Comparison of ENCODE assay signal across 21 mouse cellular contexts in the genomic region with DNA sequence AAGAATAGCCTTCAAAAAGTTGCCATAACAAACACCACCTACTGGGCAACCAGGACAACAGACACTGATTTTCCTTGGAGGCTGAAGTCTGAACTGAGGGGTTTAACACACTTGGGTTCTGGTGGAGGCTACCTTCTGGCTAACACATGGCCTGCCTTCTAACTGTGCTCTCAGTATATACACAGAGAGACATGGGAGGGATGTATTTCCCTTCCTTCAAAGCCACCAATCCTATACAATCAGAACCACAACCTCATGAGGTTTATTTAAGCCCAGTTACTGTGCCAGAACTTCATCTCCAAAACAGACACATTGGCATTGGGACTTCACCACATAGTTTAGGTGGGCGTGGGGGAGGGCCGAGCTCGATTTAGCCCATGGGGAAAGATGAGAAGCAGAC. TPM values are rescaled to one million over a fixed set of nuclear protein-coding genes. Genes with fewer than 3 reads are reported as not detected.
DNase-seq lines count a peak whose midpoint lies in the region; ATAC-seq and TF ChIP-seq lines count a peak whose summit lies in the region.
"Had no signal": no experiment of that assay in that cellular context is flagged by ENCODE, and none has a peak within 500 bp of the region (broad histone marks: within the 10 kb centered on the region; RNA-seq: fewer than 3 reads in every experiment).

No protein-coding gene starts in this region.

- no peaks in the 10 kb centered on the region; the same call in 1 of the 2 replicates for H3K4me1 ChIP-seq in heart, adult 2 months (ENCODE audit: control insufficient read depth, insufficient read depth, low read length)
- 0 out of 2 replicates have a peak, but pooled peaks cover 4% of the 10 kb centered on the region for H3K4me1 ChIP-seq in heart, embryonic 11.5 days (ENCODE audit: control insufficient read depth, insufficient read depth, low read length)
- no peaks in the 10 kb centered on the region for H3K4me1 ChIP-seq in embryonic facial prominence, embryonic 14.5 days (ENCODE audit: control insufficient read depth, insufficient read depth, low read length)
- H3K4me1 ChIP-seq in hindbrain, embryonic 16.5 days (ENCODE audit: control insufficient read depth, insufficient read depth, low read depth, low read length), result no peaks in the 10 kb centered on the region
- no peaks in the 10 kb centered on the region for H3K4me1 ChIP-seq in hindbrain, embryonic 10.5 days (replicated peaks)
- H3K4me1 ChIP-seq: forebrain, embryonic 13.5 days; hindbrain, embryonic 12.5 days had no signal

- H3K4me2 ChIP-seq in heart, embryonic 11.5 days, result no peak overlapping the region
- H3K4me2 ChIP-seq in embryonic facial prominence, embryonic 14.5 days (ENCODE audit: low read depth, low read length), result no peak overlapping the region
- no peak overlapping the region for H3K4me2 ChIP-seq in hindbrain, embryonic 16.5 days (ENCODE audit: low read length)
- H3K4me2 ChIP-seq: forebrain, embryonic 13.5 days; heart, embryonic 13.5 days; hindbrain, embryonic 12.5 days had no signal

- no peaks in the 10 kb centered on the region for H3K27me3 ChIP-seq in heart, adult 2 months (ENCODE audit: control insufficient read depth, insufficient read depth, low read length)
- no peaks in the 10 kb centered on the region for H3K27me3 ChIP-seq in heart, embryonic 11.5 days (ENCODE audit: control insufficient read depth, insufficient read depth, low read length)
- no peaks in the 10 kb centered on the region for H3K27me3 ChIP-seq in embryonic facial prominence, embryonic 14.5 days (replicated peaks; ENCODE audit: control insufficient read depth, insufficient read depth, low read length)
- no peaks in the 10 kb centered on the region for H3K27me3 ChIP-seq in hindbrain, embryonic 16.5 days (replicated peaks; ENCODE audit: control insufficient read depth, insufficient read depth, low read length)
- no peaks in the 10 kb centered on the region for H3K27me3 ChIP-seq in hindbrain, embryonic 10.5 days (ENCODE audit: insufficient read depth, poor library complexity, severe bottlenecking)
- H3K27me3 ChIP-seq: forebrain, embryonic 13.5 days; heart, embryonic 13.5 days; hindbrain, embryonic 12.5 days; Patski had no signal

- WGBS in heart, adult 2 months, result 68% methylated on average over 3 of the region's 3 CpGs
- WGBS in heart, embryonic 11.5 days (ENCODE audit: insufficient replicate concordance), result 84% methylated on average over 3 of the region's 3 CpGs
- WGBS in embryonic facial prominence, embryonic 14.5 days, result 58% methylated on average over 3 of the region's 3 CpGs
- WGBS in hindbrain, embryonic 16.5 days, result 85% methylated on average over 3 of the region's 3 CpGs
- 87% methylated on average over 3 of the region's 3 CpGs for WGBS in hindbrain, embryonic 10.5 days

- no peaks in the 10 kb centered on the region for H3K36me3 ChIP-seq in heart, adult 2 months (ENCODE audit: control insufficient read depth, insufficient read depth, low read length)
- no peaks in the 10 kb centered on the region for H3K36me3 ChIP-seq in heart, embryonic 11.5 days (ENCODE audit: control insufficient read depth, insufficient read depth, low read length)
- no peaks in the 10 kb centered on the region for H3K36me3 ChIP-seq in embryonic facial prominence, embryonic 14.5 days (ENCODE audit: control insufficient read depth, insufficient read depth, low read length)
- no peaks in the 10 kb centered on the region for H3K36me3 ChIP-seq in hindbrain, embryonic 16.5 days (ENCODE audit: control insufficient read depth, insufficient read depth, low read length)
- no peaks in the 10 kb centered on the region for H3K36me3 ChIP-seq in hindbrain, embryonic 10.5 days
- H3K36me3 ChIP-seq: heart, embryonic 13.5 days; hindbrain, embryonic 12.5 days had no signal

- ATAC-seq in heart, embryonic 11.5 days (replicated peaks; ENCODE audit: insufficient number of reproducible peaks, low FRiP score, low TSS enrichment), result no peak
- ATAC-seq in embryonic facial prominence, embryonic 14.5 days (ENCODE audit: low read depth), result 0 out of 2 replicates have a peak, but pooled peaks have one; percentile 37
- ATAC-seq in hindbrain, embryonic 16.5 days, result no peak
- ATAC-seq: activated CD4-positive, CD25-positive, alpha-beta regulatory T cell, adult 4 months; forebrain, embryonic 13.5 days; forebrain, postnatal 0 days; hindbrain, postnatal 0 days; Patski had no signal

- H3K4me3 ChIP-seq in heart, adult 2 months, result no peak overlapping the region
- H3K4me3 ChIP-seq in heart, embryonic 11.5 days (ENCODE audit: low read depth, low read length), result no peak overlapping the region
- no peak overlapping the region for H3K4me3 ChIP-seq in embryonic facial prominence, embryonic 14.5 days (ENCODE audit: low read depth, low read length)
- H3K4me3 ChIP-seq in hindbrain, embryonic 16.5 days (ENCODE audit: low read length), result no peak overlapping the region
- no peak overlapping the region for H3K4me3 ChIP-seq in hindbrain, embryonic 10.5 days
- H3K4me3 ChIP-seq: forebrain, embryonic 13.5 days; heart, embryonic 13.5 days; hindbrain, embryonic 12.5 days had no signal

- intact Hi-C loops in heart, adult 2 months (cut with DNase I), result no loop called here

- 0 out of 2 replicates have a peak, but pooled peaks have one; percentile 6 for TF ChIP-seq CTCF in heart, adult 2 months (IDR thresholded peaks at IDR 0.05)

- no peak for TF ChIP-seq POLR2A in heart, adult 2 months (IDR thresholded peaks at IDR 0.05; ENCODE audit: insufficient read depth, low read depth, low read length)

- H3K9ac ChIP-seq in heart, adult 2 months (ENCODE audit: low read depth, low read length), result no peak overlapping the region
- no peak overlapping the region for H3K9ac ChIP-seq in heart, embryonic 11.5 days (ENCODE audit: low read depth, low read length)
- no peak overlapping the region for H3K9ac ChIP-seq in embryonic facial prominence, embryonic 14.5 days (ENCODE audit: low read depth, low read length)
- H3K9ac ChIP-seq in hindbrain, embryonic 16.5 days (ENCODE audit: low read depth, low read length), result no peak overlapping the region
- H3K9ac ChIP-seq: forebrain, embryonic 13.5 days; forebrain, postnatal 0 days; heart, embryonic 13.5 days; hindbrain, embryonic 12.5 days had no signal

- DNase-seq in heart, adult 2 months, result no peak
- peak; percentile 3 for DNase-seq in A20 (ENCODE audit: low read depth, low spot score)
- peak; percentile 63 for DNase-seq in embryonic facial prominence, embryonic 14.5 days (ENCODE audit: low spot score)
- no peak for DNase-seq in hindbrain, embryonic 10.5 days (ENCODE audit: low spot score)
- DNase-seq: adrenal gland, postnatal 14 days; cerebellum, adult 11-12 months; cerebellum, adult 9-10 months; cerebellum, postnatal 25 days; forebrain, postnatal 0 days; gastrocnemius, postnatal 36 days; heart, adult 18-20 months; heart, postnatal 36 days; kidney, adult 2 months had no signal

- no peak for TF ChIP-seq EP300 in heart, adult 2 months (IDR thresholded peaks at IDR 0.05; ENCODE audit: insufficient read depth, low read depth, low read length)

- no peak overlapping the region for H3K27ac ChIP-seq in heart, adult 2 months
- H3K27ac ChIP-seq in heart, embryonic 11.5 days (ENCODE audit: low read depth, low read length), result no peak overlapping the region
- H3K27ac ChIP-seq in embryonic facial prominence, embryonic 14.5 days (replicated peaks; ENCODE audit: low read depth, low read length), result no peak overlapping the region
- no peak overlapping the region for H3K27ac ChIP-seq in hindbrain, embryonic 16.5 days (ENCODE audit: low read depth, low read length)
- H3K27ac ChIP-seq in hindbrain, embryonic 10.5 days, result no peak overlapping the region
- H3K27ac ChIP-seq: forebrain, embryonic 13.5 days; heart, embryonic 13.5 days; hindbrain, embryonic 12.5 days; hindbrain, postnatal 0 days had no signal

- no peaks in the 10 kb centered on the region for H3K79me2 ChIP-seq in heart, adult 2 months (replicated peaks; ENCODE audit: control insufficient read depth, insufficient read depth, low read length)

- no peaks in the 10 kb centered on the region for H3K9me3 ChIP-seq in heart, embryonic 11.5 days (replicated peaks; ENCODE audit: control insufficient read depth, low read length)
- no peaks in the 10 kb centered on the region for H3K9me3 ChIP-seq in embryonic facial prominence, embryonic 14.5 days (ENCODE audit: control insufficient read depth, low read length)
- H3K9me3 ChIP-seq in hindbrain, embryonic 16.5 days (ENCODE audit: control insufficient read depth, low read length), result no peaks in the 10 kb centered on the region
- H3K9me3 ChIP-seq in hindbrain, embryonic 10.5 days, result no peaks in the 10 kb centered on the region
- H3K9me3 ChIP-seq: forebrain, embryonic 13.5 days; heart, embryonic 13.5 days; hindbrain, embryonic 12.5 days had no signal

RNA-seq across cellular contexts. Expression of a gene that starts 50.1 kb away (rescaled TPM):
- total RNA-seq in heart, adult 2 months (2021), result 10 to 100 TPM; 12.7 to 14.0 TPM
- 18.0 and 18.7 TPM in 2 replicates for polyA plus RNA-seq in heart, adult 2 months (2012; rRNA removed)
- 23.0 and 26.2 TPM in 2 replicates for polyA plus RNA-seq in heart, embryonic 11.5 days (2014; fragmentation: Nextera tagmentation; extraction: Ambion mirVana)
- polyA plus RNA-seq in embryonic facial prominence, embryonic 14.5 days (2014; fragmentation: Nextera tagmentation; extraction: Ambion mirVana), result 59.4 and 64.7 TPM in 2 replicates
- 55.2 and 62.3 TPM in 2 replicates for polyA plus RNA-seq in hindbrain, embryonic 16.5 days (2015; fragmentation: Nextera tagmentation; extraction: Ambion mirVana)
- 41.5 and 45.9 TPM in 2 replicates for polyA plus RNA-seq in hindbrain, embryonic 10.5 days (2016; fragmentation: Nextera tagmentation; extraction: Ambion mirVana)

Comparison
In these comparisons a context has a peak if more than half of its experiments do, and no peak if none do; other contexts are left out.
1. DNase-seq: peak in A20 (single experiment) and embryonic facial prominence, embryonic 14.5 days (single experiment); none in heart, adult 2 months (0 of 2) and hindbrain, embryonic 10.5 days (single experiment).